Mouse (Mus musculus) embryonic facial prominence, embryonic 15.5 days (tissue): ENCODE measurements around the gene Psors1c2. TPM values are rescaled to one million over a fixed set of nuclear protein-coding genes. Genes with fewer than 3 reads are reported as not detected.
"Not testable (repeated sequence)": the region's sequence is repeated elsewhere in the genome, so short reads cannot be mapped to it uniquely, and the experiment has no call there.

Experiments
- ATAC-seq: fragments of 200-750 bp; cut with Nextera tagmentation; 2 replicates; pipeline ENCODE4 v1.8.0; 2017; ENCODE audit warnings: low read depth, moderate TSS enrichment; ENCODE audit not compliant: insufficient number of reproducible peaks, low FRiP score, low TSS enrichment
- H3K27ac ChIP-seq: fragments of 300-500 bp; sonication (generic); replicated peaks from 2 replicates; pipeline ENCODE4 v1.5.1; 2015; ENCODE audit warnings: mild to moderate bottlenecking, inconsistent platforms
- H3K27me3 ChIP-seq: fragments of 300-500 bp; sonication (generic); 2 replicates; pipeline ENCODE4 v1.6.1; 2015; ENCODE audit warnings: inconsistent platforms
- H3K36me3 ChIP-seq: fragments of 300-500 bp; sonication (generic); 2 replicates; pipeline ENCODE4 v1.6.1; 2015; ENCODE audit warnings: mild to moderate bottlenecking, inconsistent platforms
- H3K4me1 ChIP-seq: fragments of 300-500 bp; sonication (generic); 2 replicates; pipeline ENCODE4 v1.6.1; 2015; ENCODE audit warnings: inconsistent platforms
- H3K4me2 ChIP-seq: fragments of 300-500 bp; sonication (generic); replicated peaks from 2 replicates; pipeline ENCODE4 v1.6.1; 2015; ENCODE audit warnings: mild to moderate bottlenecking, inconsistent platforms
- H3K4me3 ChIP-seq: fragments of 300-500 bp; sonication (generic); replicated peaks from 2 replicates; pipeline ENCODE4 v1.5.1; 2015; ENCODE audit warnings: mild to moderate bottlenecking, inconsistent platforms
- H3K9ac ChIP-seq: fragments of 300-500 bp; sonication (generic); 2 replicates; pipeline ENCODE4 v1.6.1; 2015; ENCODE audit warnings: inconsistent platforms
- H3K9me3 ChIP-seq: fragments of 300-500 bp; sonication (generic); replicated peaks from 2 replicates; pipeline ENCODE4 v1.6.1; 2016; ENCODE audit warnings: inconsistent platforms
- WGBS: fragments of 180-500 bp; shearing (Covaris S2); methylation state at CpG from one replicate; pipeline ENCODE4 v1.1.7; 2015; 5-methylcytosine and 5-hydroxymethylcytosine counted together
- polyA plus RNA-seq: library from polyadenylated mRNA; unstranded; fragments of >200 nt; fragmentation: Nextera tagmentation; extraction: Ambion mirVana; gene quantifications from 2 replicates; pipeline ENCODE4 v1.2.1, GENCODE M21; 2015

Gene Psors1c2
- polyA plus RNA-seq, 1 experiment from 2014 or later = 22.7 TPM

- Histone ChIP-seq H3K27ac (no peak within 1 kb of the TSS), H3K36me3 (no peaks in the 10 kb centered on the region), H3K4me1 (peaks cover 14% of the 10 kb centered on the region), H3K9me3 (no peaks in the 10 kb centered on the region), H3K4me2 (no peak within 1 kb of the TSS), H3K27me3 (peaks cover 33% of the 10 kb centered on the region), H3K9ac (no peak within 1 kb of the TSS), H3K4me3 (no peak within 1 kb of the TSS)
- WGBS = 50% methylated on average over 13 of the region's 13 CpGs
- no peak for ATAC-seq
Measured at GRCm38 (mm10) chr17:35505776-35506175, 27.2 kb upstream of the Psors1c2 start, which contains the start of gene Pou5f1. TSS of gene Pou5f1 (plus strand) at chr17:35506018.

GRCm38 (mm10) chr17:35506881-35507280, 26.1 kb upstream of the Psors1c2 start:
- Histone ChIP-seq H3K4me3 (no peak overlapping the region), H3K9ac (no peak overlapping the region), H3K4me1 (peaks cover 14% of the 10 kb centered on the region), H3K36me3 (no peaks in the 10 kb centered on the region), H3K4me2 (no peak overlapping the region), H3K9me3 (no peaks in the 10 kb centered on the region), H3K27ac (no peak overlapping the region), H3K27me3 (peaks cover 33% of the 10 kb centered on the region)
- WGBS = 19% methylated on average over 10 of the region's 10 CpGs
- no peak for ATAC-seq

GRCm38 (mm10) chr17:35507556-35508260, 25.3 kb upstream of the Psors1c2 start:
- Histone ChIP-seq H3K9ac (no peak overlapping the region), H3K4me1 (peaks cover 8% of the 10 kb centered on the region), H3K9me3 (no peaks in the 10 kb centered on the region), H3K27ac (no peak overlapping the region), H3K4me3 (no peak overlapping the region), H3K4me2 (no peak overlapping the region), H3K36me3 (peaks cover under 1% of the 10 kb centered on the region; the same call in 1 of the 2 replicates), H3K27me3 (peaks cover 33% of the 10 kb centered on the region)
- 25% methylated on average over 13 of the region's 13 CpGs for WGBS
- no peak for ATAC-seq

- not testable (repeated sequence) for H3K27ac ChIP-seq, H3K9me3 ChIP-seq, H3K36me3 ChIP-seq, H3K9ac ChIP-seq, H3K4me2 ChIP-seq, ATAC-seq, H3K4me1 ChIP-seq, H3K4me3 ChIP-seq
- peaks cover 33% of the 10 kb centered on the region for H3K27me3 ChIP-seq
- WGBS = 53% methylated on average over 5 of the region's 5 CpGs
Measured at GRCm38 (mm10) chr17:35508279-35508678, 24.7 kb upstream of the Psors1c2 start.

- no peaks in the 10 kb centered on the region for H3K9me3 ChIP-seq
- no peak overlapping the region for H3K4me3 ChIP-seq
- 16% methylated on average over 8 of the region's 8 CpGs for WGBS
- no peak overlapping the region for H3K4me2 ChIP-seq
- H3K27ac ChIP-seq = no peak overlapping the region
- ATAC-seq = no peak
- peaks cover 7% of the 10 kb centered on the region; the same call in 1 of the 2 replicates for H3K36me3 ChIP-seq
- peaks cover 33% of the 10 kb centered on the region for H3K27me3 ChIP-seq
- H3K4me1 ChIP-seq = peaks cover 10% of the 10 kb centered on the region
- no peak overlapping the region for H3K9ac ChIP-seq
Measured at GRCm38 (mm10) chr17:35509284-35509683, 23.7 kb upstream of the Psors1c2 start.

DNA sequence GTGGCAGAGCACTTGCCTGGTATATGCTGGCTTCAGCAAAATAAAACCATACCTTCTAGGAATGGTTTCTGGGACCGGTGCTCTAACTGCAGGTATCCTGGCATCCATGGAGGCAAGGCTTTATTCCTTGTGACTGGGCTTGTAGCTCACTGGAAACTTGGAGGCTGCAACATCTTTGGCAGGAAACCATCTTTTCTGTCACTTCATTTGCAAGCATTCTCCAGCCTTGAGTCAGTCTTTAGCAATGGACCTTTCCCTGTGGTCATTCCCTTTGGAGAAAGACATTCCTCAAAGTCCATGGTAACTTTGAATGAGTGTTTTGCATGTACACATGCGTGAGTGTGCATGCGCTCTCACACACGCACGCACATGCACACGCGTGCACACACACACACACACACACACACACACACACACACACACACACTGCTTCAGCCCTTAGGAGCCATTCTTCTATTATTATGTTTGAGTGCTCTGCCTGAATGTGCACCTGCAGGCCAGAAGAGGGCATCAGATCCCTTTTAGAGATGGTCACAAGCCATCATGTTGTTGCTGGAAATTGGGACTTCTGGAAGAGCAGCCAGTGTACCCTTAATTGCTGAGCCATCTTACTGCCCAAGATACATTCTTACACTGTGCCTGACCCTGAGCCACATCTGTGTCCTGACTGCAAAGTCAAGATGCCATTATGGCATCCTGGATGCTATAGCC, 19.9 kb upstream of the Psors1c2 start:
- H3K4me1 ChIP-seq = peaks cover 38% of the 10 kb centered on the region
- no peak for ATAC-seq
- H3K4me3 ChIP-seq = no peak overlapping the region
- no peaks in the 10 kb centered on the region for H3K9me3 ChIP-seq
- H3K9ac ChIP-seq = no peak overlapping the region
- H3K27ac ChIP-seq = no peak overlapping the region
- peaks cover 7% of the 10 kb centered on the region; the same call in 1 of the 2 replicates for H3K36me3 ChIP-seq
- 0 out of 2 replicates have a peak, but pooled peaks cover 4% of the 10 kb centered on the region for H3K27me3 ChIP-seq
- no peak overlapping the region for H3K4me2 ChIP-seq
- WGBS = 94% methylated on average over 7 of the region's 7 CpGs

DNA sequence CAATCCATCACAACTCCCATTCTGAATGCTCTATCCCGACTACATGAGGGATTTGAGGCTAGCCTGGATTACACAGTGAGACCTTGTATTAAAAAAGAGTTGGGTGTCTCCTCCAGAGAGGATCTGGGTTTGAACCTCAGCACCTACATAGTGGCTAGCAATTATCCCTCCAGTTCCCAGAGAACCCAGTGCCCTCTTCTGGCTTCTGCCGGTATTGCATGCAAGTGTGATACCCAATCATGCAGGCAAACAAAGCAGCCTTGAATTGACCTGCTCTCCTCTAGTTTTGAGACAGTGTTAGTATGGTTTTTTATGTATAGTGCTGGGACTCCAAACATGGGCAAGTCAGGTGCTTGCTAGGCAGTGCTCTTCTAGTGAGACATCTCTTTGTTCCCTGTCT, 19.1 kb upstream of the Psors1c2 start:
- H3K4me3 ChIP-seq = no peak overlapping the region
- H3K27ac ChIP-seq = no peak overlapping the region
- peak overlapping the region; percentile 83 for H3K4me2 ChIP-seq
- no peak overlapping the region for H3K9ac ChIP-seq
- H3K27me3 ChIP-seq = 0 out of 2 replicates have a peak, but pooled peaks cover 2% of the 10 kb centered on the region
- peaks cover 41% of the 10 kb centered on the region for H3K4me1 ChIP-seq
- ATAC-seq = no peak
- H3K36me3 ChIP-seq = peaks cover 7% of the 10 kb centered on the region; the same call in 1 of the 2 replicates
- 14% methylated on average over 2 of the region's 2 CpGs for WGBS
- H3K9me3 ChIP-seq = no peaks in the 10 kb centered on the region

DNA sequence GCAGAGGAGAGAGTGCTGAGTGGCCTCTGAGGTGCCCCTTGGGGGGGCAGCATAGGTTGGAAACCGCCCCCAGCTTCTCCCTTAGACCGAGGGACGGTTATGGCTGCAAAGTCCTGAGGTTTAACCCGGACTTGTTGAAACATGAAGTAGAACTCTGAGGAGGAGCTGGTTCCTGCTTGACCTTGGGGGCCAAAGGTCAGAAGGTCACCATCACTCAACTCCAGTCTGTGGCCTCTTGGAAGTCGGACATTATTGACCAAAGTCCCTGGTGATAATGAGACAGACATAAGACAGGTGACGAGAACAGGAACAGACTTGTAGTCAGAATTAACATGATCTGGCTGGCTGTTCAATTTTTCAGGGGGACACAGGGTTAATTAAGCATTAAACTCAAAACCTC, 18.2 kb upstream of the Psors1c2 start:
- no peak for ATAC-seq
- Histone ChIP-seq H3K27ac (no peak overlapping the region), H3K27me3 (no peaks in the 10 kb centered on the region), H3K36me3 (peaks cover 7% of the 10 kb centered on the region; the same call in 1 of the 2 replicates), H3K9ac (no peak overlapping the region), H3K4me3 (peak overlapping the region; percentile 65), H3K4me2 (peak overlapping the region; percentile 83), H3K4me1 (peaks cover 34% of the 10 kb centered on the region), H3K9me3 (no peaks in the 10 kb centered on the region)
- 34% methylated on average over 6 of the region's 6 CpGs for WGBS

DNA sequence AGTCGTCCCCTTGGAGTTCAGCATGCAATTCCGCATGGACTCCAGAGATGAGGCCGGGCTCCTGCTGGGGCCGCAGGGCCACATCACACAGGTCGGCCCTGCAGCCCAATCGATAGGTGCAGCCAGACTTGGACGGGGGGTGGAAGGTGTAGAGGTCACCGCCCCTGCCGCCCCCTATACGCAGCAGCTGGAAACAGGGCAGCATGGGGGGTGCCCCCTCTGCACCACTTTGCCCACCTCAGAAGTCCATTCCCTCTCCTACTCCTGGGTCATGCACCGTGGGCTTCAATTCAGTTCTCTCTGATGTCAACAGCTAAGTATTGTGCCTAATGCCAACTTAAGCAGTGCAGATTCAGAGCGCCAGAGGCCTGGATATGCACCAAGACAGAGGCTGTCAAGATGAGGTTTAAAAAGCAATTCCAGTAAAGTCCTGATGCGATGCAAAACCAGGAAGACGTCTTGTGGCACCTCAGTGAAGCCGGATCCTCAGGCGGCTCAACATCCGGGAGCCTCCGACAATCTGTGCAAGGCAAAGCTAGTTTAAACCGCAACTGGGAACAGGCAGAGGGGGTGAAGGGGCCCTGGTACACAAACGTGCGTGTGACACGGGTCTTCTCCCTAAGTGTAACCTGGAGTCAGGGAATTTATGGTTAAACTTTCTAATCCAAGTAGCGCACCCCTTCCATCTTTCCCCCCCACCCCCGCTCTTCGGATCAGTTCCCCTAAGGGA, 16.9 kb upstream of the Psors1c2 start:
- peak overlapping the region; percentile 65 for H3K4me3 ChIP-seq
- ATAC-seq = no peak
- WGBS = 5% methylated on average over 25 of the region's 25 CpGs
- peak overlapping the region; percentile 58; the same call in 1 of the 2 replicates for H3K27ac ChIP-seq
- peak overlapping the region; percentile 83 for H3K4me2 ChIP-seq
- no peaks in the 10 kb centered on the region for H3K27me3 ChIP-seq
- H3K9ac ChIP-seq = peak overlapping the region; percentile 53
- H3K9me3 ChIP-seq = no peaks in the 10 kb centered on the region
- H3K36me3 ChIP-seq = peaks cover 13% of the 10 kb centered on the region; the same call in 1 of the 2 replicates
- H3K4me1 ChIP-seq = peaks cover 34% of the 10 kb centered on the region

DNA sequence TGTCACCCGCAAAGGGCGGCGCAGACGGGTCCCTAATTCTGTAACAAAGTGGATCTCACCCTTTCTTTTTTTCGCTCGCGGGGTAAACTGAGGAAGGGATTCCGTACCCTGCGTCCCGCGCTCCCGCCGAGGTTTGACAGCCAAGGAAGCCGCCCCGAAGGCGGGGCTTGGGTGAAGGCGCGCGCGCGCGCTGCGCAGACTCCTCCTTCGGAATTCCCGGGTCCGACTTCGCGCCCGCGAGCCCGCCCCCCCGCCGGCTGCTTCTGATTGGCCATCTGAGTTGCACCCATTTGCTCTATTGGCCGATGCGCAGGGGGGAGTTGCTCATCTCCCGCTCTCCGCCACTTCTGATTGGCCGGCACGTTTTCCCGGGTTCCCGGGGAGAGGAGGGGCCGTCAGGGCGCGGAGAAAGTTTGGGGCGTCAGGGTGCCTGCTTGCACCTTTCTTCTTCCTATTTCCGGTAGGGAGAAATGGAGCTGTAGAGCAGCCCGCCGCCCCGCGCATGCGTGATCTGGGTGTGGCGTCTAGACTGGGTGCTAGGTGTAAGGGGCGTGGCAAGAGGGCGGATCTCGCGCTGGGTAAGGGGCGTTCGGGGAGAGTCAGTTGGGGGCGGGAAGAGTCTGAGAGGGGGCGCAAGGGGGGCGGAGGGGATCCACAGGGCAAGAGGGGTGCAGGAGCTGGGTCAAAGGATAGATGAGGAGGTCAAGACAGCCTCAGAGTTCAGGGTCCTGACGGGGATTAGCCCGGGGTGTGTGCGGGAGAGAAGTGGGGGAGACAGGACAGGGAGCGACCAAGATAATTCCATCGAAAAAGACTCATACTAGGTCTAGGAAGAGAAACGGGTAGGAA, 16.1 kb upstream of the Psors1c2 start, which contains the start of the genes Tcf19 and Cchcr1:
Gene Tcf19 (minus strand): TSS at position 173 of the 849 bp plus-strand sequence.
Gene Cchcr1 (plus strand): TSS at position 449 of the 849 bp plus-strand sequence.
- H3K9me3 ChIP-seq = no peaks in the 10 kb centered on the region
- no peaks in the 10 kb centered on the region for H3K27me3 ChIP-seq
- H3K27ac ChIP-seq = peak within 1 kb of the TSS; percentile 68
- peaks cover 20% of the 10 kb centered on the region for H3K36me3 ChIP-seq
- H3K4me2 ChIP-seq = peak within 1 kb of the TSS; percentile 83
- peaks cover 34% of the 10 kb centered on the region for H3K4me1 ChIP-seq
- H3K4me3 ChIP-seq = peak within 1 kb of the TSS; percentile 65
- ATAC-seq = peak; percentile 95
- WGBS = under 1% methylated on average over 67 of the region's 67 CpGs
- H3K9ac ChIP-seq = peak within 1 kb of the TSS; percentile 53
